Mouse (Mus musculus) megakaryocyte progenitor cell, adult 5-6 weeks (primary cell): ENCODE data around the gene Ncoa5. TPM values are rescaled to one million over a fixed set of nuclear protein-coding genes. Genes with fewer than 3 reads are reported as not detected.

Source experiments
- ATAC-seq: replicated peaks from 2 replicates; pipeline ENCODE4 v1.8.0; 2016; ENCODE audit warnings: mild to moderate bottlenecking, moderate TSS enrichment, inconsistent platforms; ENCODE audit not compliant: poor library complexity
- total RNA-seq, 2 experiments: library from RNA; stranded (forward) in 1 of 2; stranded (reverse) in 1 of 2; fragments of 157-497, 149-512 nt in 1 of 2; fragments of 200-1000 nt in 1 of 2; gene quantifications; 2 replicates each; pipeline versions ENCODE4 v1.2.3 to v1.2.4; 2015 to 2017

The Ncoa5 gene
- total RNA-seq, 2 experiments from 2014 or later: 17.0 to 31.2 TPM

DNA sequence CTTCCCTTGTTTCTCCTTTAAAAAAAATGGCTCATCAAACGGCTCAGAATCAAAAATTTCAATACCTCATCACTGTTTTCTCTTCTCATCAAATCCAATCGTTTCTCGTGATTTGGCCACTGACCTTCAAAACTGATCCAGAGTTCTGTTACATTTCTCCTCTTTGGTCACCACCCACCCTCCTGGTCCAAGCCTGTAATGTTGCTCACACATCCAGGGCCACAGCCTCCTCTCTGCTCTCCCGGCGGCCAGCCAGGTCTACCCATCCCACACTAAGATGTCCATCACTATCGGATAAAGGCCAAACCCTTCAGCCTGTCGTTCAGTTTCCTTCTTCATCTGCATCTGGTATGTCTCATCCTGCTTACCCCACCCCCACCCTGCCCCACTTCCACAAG, 72.5 kb downstream of the Ncoa5 start:
- no peak for ATAC-seq

DNA sequence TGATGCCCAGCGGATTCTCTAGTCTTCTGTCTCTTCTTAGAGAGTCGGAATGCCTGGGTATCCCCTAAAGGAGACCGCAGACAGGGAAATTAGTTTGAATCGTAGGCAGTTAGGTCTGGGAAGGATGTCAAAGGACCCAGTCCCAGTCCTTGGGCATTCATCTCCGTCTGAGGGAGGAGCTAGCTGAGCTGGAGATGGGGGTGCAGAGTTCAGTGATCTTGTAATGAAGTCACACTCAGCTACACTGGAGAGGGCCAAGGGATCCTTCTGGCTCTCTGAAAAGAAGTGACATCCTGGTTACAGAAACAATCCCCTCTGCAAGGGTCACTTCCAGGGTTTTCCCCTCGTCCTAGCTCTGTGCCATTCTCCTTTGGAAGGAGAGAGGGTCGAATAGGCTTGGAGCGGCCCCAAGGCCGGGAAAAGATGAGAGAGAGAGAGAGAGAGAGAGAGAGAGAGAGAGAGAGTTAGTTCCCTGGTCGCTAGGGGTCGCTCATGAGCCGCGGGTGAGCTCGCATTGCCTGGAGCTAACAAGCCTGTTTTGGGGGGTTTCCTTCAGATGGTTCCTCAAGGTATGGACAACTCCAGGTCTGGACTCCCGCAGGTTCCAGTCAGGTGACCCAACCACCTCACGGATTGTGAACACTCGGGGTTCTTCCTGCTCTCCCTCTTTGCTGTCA, 73.0 kb downstream of the Ncoa5 start:
- peak; percentile 72 for ATAC-seq

DNA sequence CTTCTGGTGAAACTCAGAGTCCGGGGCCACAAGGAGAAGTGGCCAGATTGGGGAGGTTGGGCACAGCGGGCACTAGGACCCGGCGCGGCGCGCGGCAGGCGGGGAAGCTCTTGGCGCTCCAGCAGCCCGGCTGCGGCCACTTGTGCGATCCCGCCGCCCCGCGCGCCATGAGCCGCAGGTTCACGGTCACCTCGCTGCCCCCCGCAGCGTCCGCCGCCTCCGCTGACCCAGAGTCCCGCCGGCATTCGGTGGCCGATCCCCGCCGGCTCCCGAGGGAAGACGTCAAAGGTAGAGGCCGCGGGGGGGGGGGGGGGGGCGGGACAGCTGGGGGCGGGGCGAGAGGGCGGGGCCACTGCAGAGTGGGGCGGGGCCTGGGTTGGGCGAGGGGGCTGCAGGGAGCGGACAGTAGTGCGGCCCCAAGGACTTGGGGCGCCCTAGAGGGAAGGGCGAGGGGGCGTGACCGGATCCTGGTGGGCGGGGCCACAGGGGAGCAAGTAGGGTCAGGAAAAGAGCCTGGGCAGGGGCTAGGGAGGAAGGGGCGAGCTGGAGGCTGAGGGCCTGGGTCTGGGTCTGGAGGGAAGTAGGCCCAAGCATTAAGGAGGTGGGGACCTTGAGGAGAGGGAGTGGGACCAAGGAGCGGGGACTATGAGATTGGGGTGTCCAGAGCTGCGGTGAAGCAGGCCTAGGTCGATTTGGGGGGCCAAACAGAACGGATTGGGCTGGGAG, 73.8 kb downstream of the Ncoa5 start, which contains the start of gene Slc12a5:
Slc12a5 (plus strand) TSS at position 87 of the 726 bp plus-strand sequence.
- peak; percentile 56; the same call in 1 of the 2 replicates for ATAC-seq

DNA sequence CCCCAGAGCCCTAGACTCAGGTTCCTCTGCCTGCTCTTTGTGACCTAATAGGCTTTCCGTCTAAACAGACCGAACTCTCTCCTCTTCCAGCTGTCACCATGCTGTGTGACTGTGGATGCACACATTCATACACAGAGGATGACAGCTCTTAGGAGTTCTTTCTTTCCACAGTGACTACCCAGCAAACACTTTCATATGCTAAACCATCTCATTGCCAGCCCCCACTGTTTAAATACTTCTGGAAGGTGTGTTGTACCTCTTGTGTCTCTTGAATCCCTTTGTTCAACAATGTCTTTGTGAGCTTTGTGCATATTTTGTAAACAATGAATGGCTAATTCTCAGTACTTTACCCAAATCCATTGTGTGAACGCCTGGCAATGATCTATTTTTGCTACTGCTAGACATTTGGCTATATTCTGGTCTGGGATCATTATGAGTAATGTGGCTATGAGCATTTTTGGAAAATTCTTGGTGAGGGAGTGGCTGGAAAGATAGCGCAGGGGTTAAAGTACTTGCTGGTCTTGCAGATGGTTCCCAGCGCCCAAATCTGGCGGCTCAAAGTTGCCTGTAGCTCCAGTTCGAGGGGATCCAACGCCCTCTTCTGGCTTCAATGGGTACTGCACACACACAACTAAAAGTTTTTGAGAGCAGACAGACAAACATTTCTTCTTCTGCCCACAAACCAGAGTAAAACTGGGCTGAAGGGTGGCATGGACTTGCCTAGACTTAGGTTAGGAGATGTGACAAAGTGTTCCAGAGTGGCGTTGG, 76.9 kb downstream of the Ncoa5 start:
- ATAC-seq: no peak

DNA sequence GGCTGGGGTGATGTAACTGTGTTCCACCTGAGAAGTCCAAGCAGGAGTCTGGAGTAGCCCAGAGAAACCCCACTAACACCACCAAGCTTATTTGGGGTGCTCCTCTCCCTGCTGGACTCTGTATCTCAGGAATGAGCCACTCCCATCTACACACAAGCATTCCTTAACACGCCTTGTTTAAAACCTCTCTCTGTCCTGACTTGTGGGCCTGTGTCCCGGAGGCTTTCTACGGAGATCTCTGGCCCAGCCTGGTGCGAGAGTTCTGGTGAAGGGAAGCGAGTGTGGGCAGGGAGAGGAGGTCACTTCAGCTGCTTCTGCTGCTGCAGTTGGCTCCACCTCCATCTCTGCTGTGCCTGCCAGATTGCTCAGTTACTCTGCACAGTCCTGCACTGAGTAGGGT, 78.5 kb downstream of the Ncoa5 start:
- no peak for ATAC-seq

DNA sequence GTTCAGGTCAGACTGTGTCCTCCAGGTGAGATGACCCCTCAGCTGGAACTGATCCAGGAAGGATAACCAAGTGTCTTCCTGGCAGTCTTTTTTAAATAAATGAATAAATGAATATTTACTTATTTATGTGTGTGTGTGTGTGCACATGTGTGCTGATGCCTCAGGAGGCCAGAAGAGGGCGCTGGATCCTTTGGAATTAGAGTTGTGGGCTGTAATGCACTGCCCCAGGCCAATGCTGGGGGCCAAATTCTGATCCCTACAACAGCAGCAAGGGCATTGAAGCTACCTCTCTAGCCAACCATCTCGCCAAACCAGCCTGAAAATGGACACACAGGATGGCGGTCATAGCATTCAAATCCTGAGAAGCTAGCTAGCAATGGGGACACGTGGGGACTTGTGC, 78.9 kb downstream of the Ncoa5 start:
- ATAC-seq: no peak

DNA sequence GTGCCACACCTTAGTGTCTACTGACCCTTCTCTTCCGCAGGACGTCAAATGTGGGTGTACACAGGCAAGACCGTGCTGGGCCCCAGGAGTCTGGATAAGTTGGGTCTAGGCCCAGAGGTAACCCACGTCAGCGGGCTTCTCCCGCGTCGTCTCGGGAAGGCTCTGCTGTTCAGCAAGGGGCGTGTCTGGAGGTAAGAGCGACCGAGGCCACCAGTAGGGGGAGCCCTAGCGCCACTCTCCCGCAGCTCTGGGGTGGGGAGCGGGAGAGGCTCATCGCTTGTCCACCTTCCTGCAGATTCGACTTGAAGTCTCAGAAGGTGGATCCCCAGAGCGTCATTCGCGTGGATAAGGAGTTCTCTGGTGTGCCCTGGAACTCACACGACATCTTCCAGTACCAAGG, 81.4 kb downstream of the Ncoa5 start:
- ATAC-seq: peak; percentile 89

DNA sequence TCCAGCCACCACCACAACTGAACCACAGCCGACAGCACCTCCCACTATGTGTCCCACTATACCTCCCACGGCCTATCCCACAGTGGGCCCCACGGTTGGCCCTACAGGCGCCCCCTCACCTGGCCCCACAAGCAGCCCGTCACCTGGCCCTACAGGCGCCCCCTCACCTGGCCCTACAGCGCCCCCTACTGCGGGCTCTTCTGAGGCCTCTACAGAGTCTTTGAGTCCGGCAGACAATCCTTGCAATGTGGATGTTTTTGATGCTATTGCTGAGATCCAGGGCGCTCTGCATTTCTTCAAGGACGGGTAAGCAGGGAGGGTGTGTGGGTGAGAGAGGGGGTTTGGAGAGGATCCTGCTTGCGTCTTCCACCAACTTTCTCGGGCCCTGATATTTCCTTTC, 82.2 kb downstream of the Ncoa5 start:
- no peak for ATAC-seq

DNA sequence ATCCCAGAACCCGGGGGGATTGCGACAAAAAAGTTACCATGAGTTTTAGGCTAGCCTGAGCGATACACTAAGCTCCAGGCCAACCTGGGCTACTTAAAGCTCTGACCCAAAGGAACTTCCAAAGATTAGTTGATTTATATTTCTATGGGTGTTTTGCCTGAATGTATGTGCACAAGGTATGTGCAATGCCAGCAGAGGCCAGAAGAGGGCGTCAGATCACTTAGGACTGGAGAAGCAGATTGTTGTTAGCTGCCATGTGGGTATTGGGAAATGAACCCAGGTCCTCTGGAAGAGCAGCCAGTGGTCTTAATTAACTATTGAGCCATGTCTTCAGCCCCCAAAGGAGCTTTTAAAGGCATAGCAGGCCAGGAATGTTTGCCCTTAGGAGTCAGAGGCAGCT, 82.9 kb downstream of the Ncoa5 start:
- no peak for ATAC-seq

DNA sequence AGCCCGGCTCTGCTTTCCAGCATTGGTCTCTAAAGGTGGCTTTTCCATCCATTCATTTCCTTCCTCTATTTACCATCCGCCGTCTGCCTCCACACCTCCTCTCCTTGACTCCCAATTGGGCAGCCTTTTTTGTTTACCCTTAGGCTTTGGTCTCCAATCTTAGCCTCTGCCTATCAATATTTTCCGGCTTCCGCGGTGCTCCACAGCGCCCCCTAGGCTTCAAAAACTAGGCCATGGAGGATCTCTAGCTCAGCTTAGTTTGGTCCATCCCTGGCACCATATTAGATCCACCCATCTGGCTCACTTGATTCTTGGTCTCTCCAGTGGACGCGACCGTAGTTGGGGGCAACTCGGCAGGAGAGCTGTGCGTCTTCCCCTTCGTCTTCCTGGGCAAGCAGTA, 84.2 kb downstream of the Ncoa5 start:
- no peak for ATAC-seq

Other genes starting within 250 kb of the Ncoa5 start
- 0.42 and 0.49 TPM in 2 replicates for gene Snx21, start 249.0 kb downstream of the Ncoa5 start, total RNA-seq (2015)
- 0.37 and 0.88 TPM in 2 replicates for gene Snx21, start 249.0 kb downstream of the Ncoa5 start, total RNA-seq (2017)
- 13.2 and 14.2 TPM in 2 replicates for gene Acot8, start 230.0 kb downstream of the Ncoa5 start, total RNA-seq (2015)
- 22.2 and 26.4 TPM in 2 replicates for gene Acot8, start 230.0 kb downstream of the Ncoa5 start, total RNA-seq (2017)
- 4.3 and 6.7 TPM in 2 replicates for gene Zswim3, start 229.8 kb downstream of the Ncoa5 start, total RNA-seq (2015)
- 2.5 and 2.8 TPM in 2 replicates for gene Zswim3, start 229.8 kb downstream of the Ncoa5 start, total RNA-seq (2017)
- gene Zswim1, start 212.2 kb downstream of the Ncoa5 start, total RNA-seq (2015): 6.3 and 9.0 TPM in 2 replicates
- gene Zswim1, start 212.2 kb downstream of the Ncoa5 start, total RNA-seq (2017): 3.1 and 4.4 TPM in 2 replicates
- gene Spata25, start 206.3 kb downstream of the Ncoa5 start, total RNA-seq (2015): not detected in 2 replicates
- gene Spata25, start 206.3 kb downstream of the Ncoa5 start, total RNA-seq (2017): not detected in 2 replicates
- gene Ctsa, start 202.0 kb downstream of the Ncoa5 start, total RNA-seq (2015): 69.5 and 69.8 TPM in 2 replicates
- 71.5 and 77.0 TPM in 2 replicates for gene Ctsa, start 202.0 kb downstream of the Ncoa5 start, total RNA-seq (2017)
- gene Neurl2, start 201.4 kb downstream of the Ncoa5 start, total RNA-seq (2015): 3.4 and 4.3 TPM in 2 replicates
- 0.57 and 1.9 TPM in 2 replicates for gene Neurl2, start 201.4 kb downstream of the Ncoa5 start, total RNA-seq (2017)
- gene Pltp, start 177.2 kb downstream of the Ncoa5 start, total RNA-seq (2015): 0.10 TPM in 1 of 2 replicates, not detected in the other
- not detected in 2 replicates for gene Pltp, start 177.2 kb downstream of the Ncoa5 start, total RNA-seq (2017)
- gene Pcif1, start 155.6 kb downstream of the Ncoa5 start, total RNA-seq (2015): 34.1 and 36.3 TPM in 2 replicates
- gene Pcif1, start 155.6 kb downstream of the Ncoa5 start, total RNA-seq (2017): 21.7 and 40.4 TPM in 2 replicates
- gene Zfp335, start 123.1 kb downstream of the Ncoa5 start, total RNA-seq (2015): 10.4 and 11.3 TPM in 2 replicates
- 6.8 and 8.2 TPM in 2 replicates for gene Zfp335, start 123.1 kb downstream of the Ncoa5 start, total RNA-seq (2017)
- gene Mmp9, start 94.1 kb downstream of the Ncoa5 start, total RNA-seq (2015): 11.2 and 14.2 TPM in 2 replicates
- gene Mmp9, start 94.1 kb downstream of the Ncoa5 start, total RNA-seq (2017): 5.7 and 11.8 TPM in 2 replicates
- gene Slc12a5, start 74.1 kb downstream of the Ncoa5 start, total RNA-seq (2015): 0.15 and 0.27 TPM in 2 replicates
- 0.51 and 0.96 TPM in 2 replicates for gene Slc12a5, start 74.1 kb downstream of the Ncoa5 start, total RNA-seq (2017)
- 0.84 TPM in 1 of 2 replicates, not detected in the other for gene Cd40, start 20.8 kb upstream of the Ncoa5 start, total RNA-seq (2015)
- 0.92 TPM in 1 of 2 replicates, not detected in the other for gene Cd40, start 20.8 kb upstream of the Ncoa5 start, total RNA-seq (2017)
- gene 1700025C18Rik, start 55.9 kb upstream of the Ncoa5 start, total RNA-seq (2015): not detected in 2 replicates
- not detected in 2 replicates for gene 1700025C18Rik, start 55.9 kb upstream of the Ncoa5 start, total RNA-seq (2017)
- not detected in 2 replicates for gene Cdh22, start 200.0 kb upstream of the Ncoa5 start, total RNA-seq (2015)
- gene Cdh22, start 200.0 kb upstream of the Ncoa5 start, total RNA-seq (2017): not detected in 2 replicates